Mouse (Mus musculus): Measurements from ENCODE around the gene Gpr157. TPM values are rescaled to one million over a fixed set of nuclear protein-coding genes. Genes with fewer than 3 reads are reported as not detected.
"Not testable (repeated sequence)": the region's sequence is repeated elsewhere in the genome, so short reads cannot be mapped to it uniquely, and the experiment has no call there.

Gpr157 gene
- 1 to 10 TPM; 1.5 TPM for total RNA-seq (2021)
- long read RNA-seq, experiment 1, partial matches to known transcripts = 1 of 1 reads
- long read RNA-seq, experiment 1, other reads (novel, unspliced or antisense) = 0 of 1 reads
- long read RNA-seq, experiment 2 = 0 reads

DNA sequence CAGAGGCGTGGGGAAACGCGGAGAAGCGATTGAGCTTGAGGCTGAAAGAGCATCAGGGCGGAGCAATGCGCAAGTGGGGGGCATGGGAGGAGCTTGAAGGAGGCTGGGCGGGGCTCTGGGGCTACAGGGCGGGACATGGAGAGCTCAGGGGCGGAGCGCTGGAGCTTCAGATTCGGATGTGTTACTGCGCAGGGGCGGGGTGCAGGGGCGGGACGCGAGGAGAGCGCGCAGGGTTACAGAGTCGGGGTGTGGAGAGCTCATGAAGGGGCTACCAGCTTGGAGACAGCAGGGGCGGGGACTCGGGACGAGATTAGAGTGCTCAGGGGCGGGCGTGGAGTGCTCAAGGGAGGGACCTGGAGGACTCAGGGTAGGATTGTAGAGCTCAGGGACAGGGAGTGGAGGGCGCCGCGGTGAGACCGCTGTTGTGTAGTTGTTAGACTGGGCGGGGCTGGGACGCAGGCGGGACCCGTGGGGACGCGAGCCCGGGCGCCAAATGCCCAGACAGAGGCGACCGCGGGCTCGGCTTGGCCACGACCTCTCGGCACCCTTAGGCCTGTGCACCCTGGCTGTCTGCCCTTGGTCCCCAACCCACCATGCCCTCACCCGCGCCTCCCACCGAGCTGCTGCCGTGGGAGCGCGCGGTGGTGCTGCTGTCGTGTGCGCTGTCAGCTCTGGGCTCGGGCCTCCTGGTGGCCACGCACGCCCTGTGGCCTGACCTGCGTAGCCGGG is at the start of gene Gpr157:
Gpr157 (plus strand) TSS at position 205 of the 729 bp plus-strand sequence.
- Histone ChIP-seq H3K4me3 (peak within 1 kb of the TSS; percentile 76), H3K27ac (peak within 1 kb of the TSS; percentile 41)
- DNase-seq (ENCODE audit: extremely low spot score in 1 of 2, low spot score in 2 of 2) = peak; percentile 80 to 87
- peak; percentile 28 for TF ChIP-seq CTCF (IDR thresholded peaks at IDR 0.05)
- intact Hi-C loops (cut with DNase I) = no loop called here

DNA sequence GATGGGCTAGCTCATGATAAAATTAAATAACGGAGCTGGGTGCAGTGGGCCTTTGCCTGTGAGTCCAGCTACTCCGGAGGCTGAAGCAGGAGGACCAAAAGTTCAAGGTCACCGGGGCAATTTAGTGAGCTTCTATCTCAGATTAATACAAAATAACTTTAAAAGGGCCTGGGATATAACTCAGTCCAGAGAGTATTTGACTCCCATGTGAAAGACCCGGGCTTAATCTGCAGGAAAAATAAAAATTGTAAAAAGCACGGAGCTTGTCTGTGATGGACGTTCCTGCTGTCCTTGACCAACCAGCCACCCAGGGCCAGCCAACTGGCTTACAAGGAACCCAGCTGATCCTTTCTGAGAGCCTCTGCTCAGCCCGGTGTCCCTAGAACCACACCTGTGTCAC is 48.6 kb upstream of the Gpr157 start:
- H3K4me3 ChIP-seq = no peak overlapping the region
- intact Hi-C loops (cut with DNase I) = loop anchor here (10.0 kb wide), 1 partner anchor 186 kb away; no protein-coding TSS in a partner anchor
- no peak for TF ChIP-seq CTCF (IDR thresholded peaks at IDR 0.05)
- DNase-seq (ENCODE audit: extremely low spot score in 1 of 2, low spot score in 2 of 2) = no peak
- H3K27ac ChIP-seq = no peak overlapping the region

DNA sequence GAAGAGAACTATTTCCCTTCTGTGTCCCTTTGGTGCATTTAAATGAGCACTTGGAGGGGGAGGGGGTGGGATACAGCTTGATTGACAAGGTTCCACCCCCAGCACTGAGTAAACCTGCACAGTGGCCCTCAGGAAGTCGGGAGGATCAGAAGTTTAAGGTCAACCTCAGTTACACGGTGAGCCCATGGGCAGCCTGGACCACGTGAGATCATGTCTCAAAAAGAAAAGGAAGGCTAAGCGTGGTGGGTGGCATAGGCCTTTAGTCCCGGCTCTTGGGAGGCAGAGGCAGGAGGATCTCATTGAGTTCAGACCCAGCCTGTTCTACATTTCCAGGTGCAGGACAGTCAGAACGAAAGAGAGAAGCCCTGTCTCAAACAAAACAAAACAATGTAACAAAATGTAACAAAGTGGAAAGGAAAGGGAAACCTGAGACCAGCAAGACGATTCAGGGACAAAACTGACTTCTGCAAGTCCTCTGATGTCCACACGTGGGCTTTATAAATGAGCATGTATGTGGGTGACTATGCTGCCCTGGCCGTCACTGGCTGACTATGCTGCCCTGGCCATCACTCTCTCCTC is 47.1 kb upstream of the Gpr157 start:
- H3K4me3 ChIP-seq = no peak overlapping the region
- intact Hi-C loops (cut with DNase I) = no loop called here
- no peak overlapping the region for H3K27ac ChIP-seq
- no peak for DNase-seq (ENCODE audit: extremely low spot score in 1 of 2, low spot score in 2 of 2)
- TF ChIP-seq CTCF (IDR thresholded peaks at IDR 0.05) = no peak

DNA sequence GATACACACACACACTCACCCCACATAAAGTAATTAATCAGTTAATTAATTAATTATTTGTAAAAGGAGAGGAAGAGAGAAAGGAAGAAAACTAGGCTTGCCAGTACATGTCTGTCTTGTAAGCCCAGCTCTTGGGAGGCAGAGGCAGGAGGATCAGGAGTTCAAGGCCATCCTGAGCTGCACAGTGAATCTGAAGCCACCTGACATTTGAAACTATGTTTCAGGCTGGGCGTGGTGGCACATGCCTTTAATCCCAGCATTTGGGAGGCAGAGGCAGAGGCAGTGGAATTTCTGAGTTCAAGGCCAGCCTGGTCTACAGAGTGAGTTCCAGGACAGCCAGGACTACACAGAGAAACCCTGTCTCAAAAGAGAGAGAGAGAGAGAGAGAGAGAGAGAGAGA is 46.3 kb upstream of the Gpr157 start:
- DNase-seq (ENCODE audit: extremely low spot score in 1 of 2, low spot score in 2 of 2); H3K27ac ChIP-seq; intact Hi-C loops (cut with DNase I); H3K4me3 ChIP-seq: not testable (repeated sequence)

DNA sequence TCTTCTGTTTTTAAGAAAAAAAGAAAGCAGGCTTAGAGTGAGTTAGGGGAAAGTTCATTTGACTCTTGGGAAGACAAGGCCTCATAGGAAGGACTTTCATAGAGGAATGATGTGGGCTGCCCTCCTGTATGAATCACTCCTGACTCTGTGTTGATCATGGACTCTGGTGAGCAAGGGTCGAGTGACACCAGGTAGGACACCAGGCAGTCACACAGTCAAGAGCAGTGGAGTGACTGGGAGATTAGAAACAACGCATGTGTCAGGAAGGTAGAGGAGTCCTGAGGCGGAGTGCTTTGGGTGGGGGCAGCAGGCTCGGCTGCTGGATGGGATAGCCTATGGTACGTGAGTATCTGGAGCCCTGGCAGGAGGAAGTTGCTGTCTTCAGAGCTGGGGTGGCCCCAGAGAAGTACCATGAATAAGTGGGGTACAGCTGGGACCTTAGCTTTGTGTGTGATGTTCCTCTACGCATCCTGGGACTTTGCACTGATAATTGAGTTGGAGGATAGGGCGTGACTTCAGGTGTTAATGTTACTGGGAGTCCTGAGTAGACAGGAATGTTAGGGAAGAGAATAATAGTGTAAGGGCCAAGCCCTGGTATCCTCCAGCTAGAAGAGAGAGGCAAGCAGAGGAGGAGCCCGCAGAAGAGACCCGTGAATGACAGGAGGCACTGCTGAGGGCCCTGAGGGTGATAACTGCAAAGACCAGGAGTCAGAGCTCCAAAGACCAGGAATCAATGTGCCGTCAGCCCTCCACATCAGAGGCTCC is 45.6 kb upstream of the Gpr157 start:
- intact Hi-C loops (cut with DNase I) = no loop called here
- Histone ChIP-seq H3K4me3 (no peak overlapping the region), H3K27ac (no peak overlapping the region)
- no peak for TF ChIP-seq CTCF (IDR thresholded peaks at IDR 0.05)
- DNase-seq (ENCODE audit: extremely low spot score in 1 of 2, low spot score in 2 of 2) = no peak

DNA sequence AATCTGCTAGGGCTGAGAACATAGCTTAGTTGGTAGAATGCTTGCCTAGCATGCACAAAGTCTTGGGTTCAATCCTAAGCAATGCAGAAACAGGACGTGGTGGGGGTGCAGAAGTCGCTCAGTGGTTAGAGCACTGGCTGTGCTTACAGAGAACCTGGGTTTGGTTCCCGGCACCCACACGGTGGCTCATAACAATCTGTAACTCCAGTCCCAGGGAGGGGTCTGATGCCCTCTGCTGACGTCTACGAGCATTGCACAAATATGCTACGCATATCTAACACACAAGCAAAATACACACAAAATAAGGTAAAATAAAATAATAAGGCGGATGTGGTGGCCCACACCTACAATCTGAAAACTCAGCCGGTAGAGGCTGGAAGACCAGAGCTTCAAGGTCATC is 43.6 kb upstream of the Gpr157 start:
- H3K4me3 ChIP-seq = no peak overlapping the region
- no peak; the same call in 1 of the 2 replicates for TF ChIP-seq CTCF (IDR thresholded peaks at IDR 0.05)
- H3K27ac ChIP-seq = no peak overlapping the region
- DNase-seq (ENCODE audit: extremely low spot score in 1 of 2, low spot score in 2 of 2) = no peak
- intact Hi-C loops (cut with DNase I) = no loop called here

DNA sequence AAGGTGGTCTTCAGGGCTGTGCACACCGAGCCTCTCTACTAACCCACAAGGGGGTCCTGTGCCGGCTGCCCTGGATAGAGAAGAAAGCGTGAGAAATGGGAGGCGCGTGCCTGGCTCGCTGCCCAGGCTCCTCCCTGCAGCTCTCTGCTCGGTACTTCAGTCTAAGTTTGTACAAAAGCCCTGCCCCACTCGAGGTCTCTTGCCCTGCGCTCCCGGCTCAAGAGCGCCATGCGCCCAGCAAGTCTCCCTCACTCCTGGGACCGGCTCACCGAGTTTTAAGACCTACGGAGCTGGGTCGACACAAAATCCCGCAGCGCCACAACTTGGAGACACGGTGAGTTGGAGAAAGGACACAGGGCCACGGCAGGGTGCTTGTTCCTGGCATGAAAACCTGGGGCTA is 39.1 kb upstream of the Gpr157 start:
- intact Hi-C loops (cut with DNase I) = no loop called here
- no peak for TF ChIP-seq CTCF (IDR thresholded peaks at IDR 0.05)
- H3K27ac ChIP-seq = no peak overlapping the region
- peak overlapping the region; percentile 46 for H3K4me3 ChIP-seq
- DNase-seq (ENCODE audit: extremely low spot score in 1 of 2, low spot score in 2 of 2) = no peak

DNA sequence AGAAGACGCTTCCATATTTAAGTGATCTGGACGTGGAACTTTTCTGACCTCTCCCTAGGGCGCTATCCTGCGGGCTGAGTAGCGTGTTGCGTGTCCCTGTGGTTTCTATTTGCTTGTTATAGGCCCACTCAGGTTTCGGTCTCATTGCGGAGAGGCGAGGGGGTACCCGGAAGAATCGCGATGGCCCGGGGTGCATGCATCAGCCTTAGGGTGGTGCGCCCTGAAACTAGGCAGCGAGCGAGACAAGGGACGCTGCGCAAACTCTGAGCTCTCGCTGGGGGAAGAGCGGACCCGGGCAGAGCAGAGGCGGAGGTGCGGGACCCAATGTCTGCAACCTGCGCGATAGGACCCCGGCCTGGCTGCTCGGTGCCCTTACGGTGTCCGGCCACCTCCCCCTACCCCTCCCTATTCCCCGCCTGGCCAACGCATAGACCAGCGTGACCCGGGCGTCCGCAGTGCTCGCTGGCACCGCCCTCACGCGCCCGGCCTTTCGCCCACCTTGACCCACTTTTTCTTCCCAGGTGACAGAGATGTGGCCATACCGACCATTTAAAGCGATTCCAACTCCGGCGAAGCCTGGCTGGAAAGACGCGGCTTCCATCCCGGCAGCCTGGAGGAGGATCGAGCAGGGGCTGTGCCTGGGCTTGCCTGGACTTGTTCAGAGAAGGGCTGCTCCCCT is 38.5 kb upstream of the Gpr157 start:
- no peak for TF ChIP-seq CTCF (IDR thresholded peaks at IDR 0.05)
- peak overlapping the region; percentile 46 for H3K4me3 ChIP-seq
- no peak overlapping the region for H3K27ac ChIP-seq
- intact Hi-C loops (cut with DNase I) = no loop called here
- DNase-seq (ENCODE audit: extremely low spot score in 1 of 2, low spot score in 2 of 2) = no peak

DNA sequence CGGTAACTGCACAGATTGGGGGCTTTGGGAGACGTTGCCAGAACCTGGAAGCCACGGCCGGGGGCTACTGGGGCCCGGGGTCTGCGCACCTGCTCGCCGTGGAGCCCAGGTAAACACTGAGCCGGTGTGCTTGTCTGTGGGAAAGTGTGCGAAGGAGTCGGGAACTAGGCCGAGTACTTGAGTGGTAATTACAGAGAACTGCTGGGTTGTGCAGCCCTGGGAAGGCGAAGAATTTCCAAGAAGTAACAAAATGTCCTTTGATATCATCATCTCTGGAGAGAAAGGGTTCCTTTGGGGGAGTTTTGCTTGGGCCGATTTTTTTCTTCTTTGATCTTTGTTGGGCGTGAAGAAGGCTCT is 38.0 kb upstream of the Gpr157 start:
- no peak for TF ChIP-seq CTCF (IDR thresholded peaks at IDR 0.05)
- no peak for DNase-seq (ENCODE audit: extremely low spot score in 1 of 2, low spot score in 2 of 2)
- intact Hi-C loops (cut with DNase I) = no loop called here
- Histone ChIP-seq H3K27ac (no peak overlapping the region), H3K4me3 (peak overlapping the region; percentile 46)

DNA sequence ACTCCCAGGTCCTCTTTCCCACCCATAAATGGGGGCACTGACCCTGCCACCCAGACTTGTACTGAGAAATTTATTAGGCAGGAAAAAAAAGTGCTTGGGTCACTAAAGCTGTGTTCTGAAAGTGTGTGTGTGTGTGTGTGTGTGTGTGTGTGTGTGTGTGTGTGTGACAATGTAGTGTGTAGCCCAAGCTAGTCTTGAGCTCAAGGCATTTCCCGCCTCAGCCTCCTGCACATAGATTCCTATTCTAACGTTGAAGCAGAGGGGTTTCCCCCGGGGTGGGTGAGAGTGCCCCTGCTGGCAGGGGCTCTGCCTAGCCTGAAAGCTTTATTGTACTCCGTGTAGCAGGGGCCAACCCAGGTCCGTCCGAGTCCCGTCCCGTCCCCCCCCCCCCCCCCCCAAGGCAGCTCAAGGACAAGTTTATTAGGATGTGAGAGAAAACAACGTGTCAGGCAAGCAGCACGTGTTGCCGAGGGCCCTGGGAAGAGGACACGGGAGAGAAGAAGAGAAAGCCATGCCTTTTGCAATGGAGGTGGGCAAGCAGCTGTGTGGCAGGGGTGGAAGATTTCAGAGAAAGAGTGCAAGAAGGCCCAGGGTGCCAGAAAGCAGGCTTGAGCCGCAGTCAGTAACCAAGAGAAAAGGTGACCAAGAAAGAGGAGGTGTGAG is 37.5 kb upstream of the Gpr157 start:
- intact Hi-C loops (cut with DNase I) = no loop called here
- Histone ChIP-seq H3K27ac (no peak overlapping the region), H3K4me3 (no peak overlapping the region)
- no peak for TF ChIP-seq CTCF (IDR thresholded peaks at IDR 0.05)
- no peak for DNase-seq (ENCODE audit: extremely low spot score in 1 of 2, low spot score in 2 of 2)

DNA sequence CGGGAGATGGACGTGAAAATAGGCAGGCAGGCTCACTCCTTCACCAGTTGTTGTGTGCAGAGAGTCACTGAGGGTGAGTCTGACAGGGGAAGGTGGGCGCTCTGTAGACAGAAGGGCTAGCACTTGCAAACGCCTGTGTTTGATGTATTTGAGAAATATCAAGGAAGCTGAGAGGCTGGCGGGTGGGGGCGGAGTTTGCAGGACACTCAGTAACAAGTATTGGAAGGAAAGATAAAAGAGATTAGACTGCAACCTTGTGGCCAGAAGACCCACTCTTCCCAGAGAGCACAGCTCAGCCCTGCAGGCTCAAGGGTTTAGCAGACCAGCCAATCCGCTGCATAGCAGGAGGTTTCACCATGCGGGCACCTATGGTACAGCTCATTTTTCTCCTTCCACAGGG is 35.7 kb upstream of the Gpr157 start:
- Histone ChIP-seq H3K4me3 (no peak overlapping the region), H3K27ac (no peak overlapping the region)
- intact Hi-C loops (cut with DNase I) = no loop called here
- no peak for TF ChIP-seq CTCF (IDR thresholded peaks at IDR 0.05)
- no peak for DNase-seq (ENCODE audit: extremely low spot score in 1 of 2, low spot score in 2 of 2)
